Mouse (Mus musculus) midbrain, embryonic 10.5 days (tissue): ENCODE data around the gene Rapgefl1. TPM values are rescaled to one million over a fixed set of nuclear protein-coding genes. Genes with fewer than 3 reads are reported as not detected.

ENCODE experiments used
- DNase-seq: peaks from one replicate; pipeline ENCODE4 v3.0.0-alpha.2; 2017; ENCODE audit warnings: low spot score
- H3K27ac ChIP-seq: fragments of 300-500 bp; sonication (generic); replicated peaks from 2 replicates; pipeline ENCODE4 v1.5.1; 2016; ENCODE audit warnings: mild to moderate bottlenecking
- H3K27me3 ChIP-seq: fragments of 300-500 bp; sonication (generic); 2 replicates; pipeline ENCODE4 v1.6.1; 2016; ENCODE audit warnings: low read depth, mild to moderate bottlenecking; ENCODE audit not compliant: poor library complexity, severe bottlenecking
- H3K36me3 ChIP-seq: fragments of 300-500 bp; sonication (generic); 2 replicates; pipeline ENCODE4 v1.6.1; 2016; ENCODE audit warnings: mild to moderate bottlenecking, moderate library complexity
- H3K4me1 ChIP-seq: fragments of 300-500 bp; sonication (generic); 2 replicates; pipeline ENCODE4 v1.6.1; 2016
- H3K4me3 ChIP-seq: fragments of 300-500 bp; sonication (generic); 2 replicates; pipeline ENCODE4 v1.5.1; 2016; ENCODE audit warnings: mild to moderate bottlenecking, moderate library complexity
- H3K9me3 ChIP-seq: fragments of 300-500 bp; sonication (generic); replicated peaks from 2 replicates; pipeline ENCODE4 v1.6.1; 2016; ENCODE audit warnings: mild to moderate bottlenecking
- WGBS: fragments of 180-500 bp; shearing (Covaris S2); methylation state at CpG from one replicate; pipeline ENCODE4 v1.1.7; 2016; 5-methylcytosine and 5-hydroxymethylcytosine counted together
- polyA plus RNA-seq: library from polyadenylated mRNA; unstranded; fragments of >200 nt; fragmentation: Nextera tagmentation; extraction: Ambion mirVana; gene quantifications from 2 replicates; pipeline ENCODE4 v1.2.1, GENCODE M21; 2016

Rapgefl1 gene
- polyA plus RNA-seq, 1 experiment from 2014 or later = 1.3 TPM

- H3K27ac ChIP-seq = peak overlapping the region; percentile 74
- peaks cover 34% of the 10 kb centered on the region for H3K27me3 ChIP-seq
- H3K4me1 ChIP-seq = peaks cover 36% of the 10 kb centered on the region
- H3K36me3 ChIP-seq = no peaks in the 10 kb centered on the region
- WGBS = 9% methylated on average over 19 of the region's 19 CpGs
- H3K4me3 ChIP-seq = peak overlapping the region; percentile 33
- no peaks in the 10 kb centered on the region for H3K9me3 ChIP-seq
- peak; percentile 58 for DNase-seq
These were observed 12.8 kb downstream of the Rapgefl1 start for GRCm38 (mm10) chr11:98849196-98849894.

- Histone ChIP-seq H3K4me1 (peaks cover 36% of the 10 kb centered on the region), H3K9me3 (no peaks in the 10 kb centered on the region), H3K4me3 (no peak overlapping the region), H3K36me3 (no peaks in the 10 kb centered on the region), H3K27me3 (peaks cover 34% of the 10 kb centered on the region), H3K27ac (peak overlapping the region; percentile 74)
- WGBS = 71% methylated on average over 26 of the region's 26 CpGs
- DNase-seq = peak; percentile 50
These were observed 13.8 kb downstream of the Rapgefl1 start for GRCm38 (mm10) chr11:98850100-98851093.

- 91% methylated on average over 8 of the region's 8 CpGs for WGBS
- H3K36me3 ChIP-seq = no peaks in the 10 kb centered on the region
- DNase-seq = no peak
- H3K4me3 ChIP-seq = no peak overlapping the region
- H3K27ac ChIP-seq = no peak overlapping the region
- H3K9me3 ChIP-seq = no peaks in the 10 kb centered on the region
- H3K27me3 ChIP-seq = peaks cover 25% of the 10 kb centered on the region
- peaks cover 35% of the 10 kb centered on the region for H3K4me1 ChIP-seq
These were observed 17.5 kb downstream of the Rapgefl1 start for GRCm38 (mm10) chr11:98854116-98854515.

GRCm38 (mm10) chr11:98854659-98855058, 18.1 kb downstream of the Rapgefl1 start:
- DNase-seq = no peak
- 89% methylated on average over 2 of the region's 2 CpGs for WGBS
- peaks cover 19% of the 10 kb centered on the region for H3K27me3 ChIP-seq
- peaks cover 29% of the 10 kb centered on the region for H3K4me1 ChIP-seq
- H3K9me3 ChIP-seq = no peaks in the 10 kb centered on the region
- H3K4me3 ChIP-seq = no peak overlapping the region
- H3K36me3 ChIP-seq = no peaks in the 10 kb centered on the region
- no peak overlapping the region for H3K27ac ChIP-seq

GRCm38 (mm10) chr11:98858759-98859731, 22.5 kb downstream of the Rapgefl1 start:
- 34% methylated on average over 14 of the region's 14 CpGs for WGBS
- Histone ChIP-seq H3K9me3 (no peaks in the 10 kb centered on the region), H3K27me3 (no peaks in the 10 kb centered on the region), H3K36me3 (no peaks in the 10 kb centered on the region), H3K27ac (0 out of 2 replicates have a peak overlapping the region, but pooled peaks have one; percentile 33), H3K4me1 (peaks cover 13% of the 10 kb centered on the region), H3K4me3 (no peak overlapping the region)
- DNase-seq = peak; percentile 87

- peak within 1 kb of the TSS; percentile 94 for H3K27ac ChIP-seq
- H3K27me3 ChIP-seq = no peaks in the 10 kb centered on the region
- peaks cover 29% of the 10 kb centered on the region for H3K4me1 ChIP-seq
- H3K36me3 ChIP-seq = peaks cover 24% of the 10 kb centered on the region
- 6% methylated on average over 40 of the region's 41 CpGs for WGBS
- DNase-seq = peak; percentile 96
- 0 out of 2 replicates have a peak, but pooled peaks cover 4% of the 10 kb centered on the region for H3K9me3 ChIP-seq
- H3K4me3 ChIP-seq = peak within 1 kb of the TSS; percentile 69
These were observed 26.6 kb downstream of the Rapgefl1 start, which contains the start of gene Wipf2 for GRCm38 (mm10) chr11:98863028-98863750. Gene Wipf2, plus strand, starts transcription at chr11:98863638.

GRCm38 (mm10) chr11:98863751-98864429, 27.3 kb downstream of the Rapgefl1 start:
- H3K27ac ChIP-seq = peak overlapping the region; percentile 94
- H3K27me3 ChIP-seq = no peaks in the 10 kb centered on the region
- H3K36me3 ChIP-seq = peaks cover 31% of the 10 kb centered on the region
- peaks cover 28% of the 10 kb centered on the region for H3K4me1 ChIP-seq
- H3K9me3 ChIP-seq = 0 out of 2 replicates have a peak, but pooled peaks cover 4% of the 10 kb centered on the region
- peak overlapping the region; percentile 69 for H3K4me3 ChIP-seq
- WGBS = under 1% methylated on average over 39 of the region's 39 CpGs
- DNase-seq = peak; percentile 83

GRCm38 (mm10) chr11:98867293-98867692, 30.7 kb downstream of the Rapgefl1 start:
- peaks cover 39% of the 10 kb centered on the region for H3K4me1 ChIP-seq
- H3K36me3 ChIP-seq = peaks cover 63% of the 10 kb centered on the region
- peak; percentile 42 for DNase-seq
- WGBS = 76% methylated on average over 12 of the region's 12 CpGs
- H3K9me3 ChIP-seq = 0 out of 2 replicates have a peak, but pooled peaks cover 4% of the 10 kb centered on the region
- H3K27ac ChIP-seq = no peak overlapping the region
- H3K27me3 ChIP-seq = no peaks in the 10 kb centered on the region
- no peak overlapping the region for H3K4me3 ChIP-seq

GRCm38 (mm10) chr11:98869906-98870305, 33.3 kb downstream of the Rapgefl1 start:
- 0 out of 2 replicates have a peak, but pooled peaks cover 4% of the 10 kb centered on the region for H3K9me3 ChIP-seq
- no peaks in the 10 kb centered on the region for H3K27me3 ChIP-seq
- DNase-seq = no peak
- peaks cover 21% of the 10 kb centered on the region for H3K4me1 ChIP-seq
- WGBS = 95% methylated on average over 8 of the region's 8 CpGs
- no peak overlapping the region for H3K27ac ChIP-seq
- H3K36me3 ChIP-seq = peaks cover 86% of the 10 kb centered on the region
- H3K4me3 ChIP-seq = no peak overlapping the region

GRCm38 (mm10) chr11:98870791-98871190, 34.2 kb downstream of the Rapgefl1 start:
- H3K4me1 ChIP-seq = peaks cover 21% of the 10 kb centered on the region
- H3K4me3 ChIP-seq = no peak overlapping the region
- H3K36me3 ChIP-seq = peaks cover 94% of the 10 kb centered on the region
- H3K9me3 ChIP-seq = 0 out of 2 replicates have a peak, but pooled peaks cover 4% of the 10 kb centered on the region
- no peak overlapping the region for H3K27ac ChIP-seq
- no peaks in the 10 kb centered on the region for H3K27me3 ChIP-seq
- WGBS = 88% methylated on average over 5 of the region's 5 CpGs
- no peak for DNase-seq

GRCm38 (mm10) chr11:98871416-98871815, 34.8 kb downstream of the Rapgefl1 start:
- Histone ChIP-seq H3K9me3 (0 out of 2 replicates have a peak, but pooled peaks cover 3% of the 10 kb centered on the region), H3K27me3 (no peaks in the 10 kb centered on the region), H3K4me1 (peaks cover 21% of the 10 kb centered on the region), H3K27ac (0 out of 2 replicates have a peak overlapping the region, but pooled peaks have one; percentile 13), H3K4me3 (no peak overlapping the region), H3K36me3 (peaks cover 89% of the 10 kb centered on the region)
- WGBS = 64% methylated on average over 4 of the region's 4 CpGs
- no peak for DNase-seq
